Mouse (Mus musculus): ENCODE measurements around the gene Tmem115.
"Not testable (repeated sequence)": the region's sequence is repeated elsewhere in the genome, so short reads cannot be mapped to it uniquely, and the experiment has no call there.

Gene Tmem115

GRCm38 (mm10) chr9:107573774-107574173 lies 40.0 kb downstream of the Tmem115 start:
- DNase-seq = not testable (repeated sequence)

- peak in 1 of 2 experiments; percentile 59 for DNase-seq
Observed at GRCm38 (mm10) chr9:107575579-107576356, 42.0 kb downstream of the Tmem115 start.

DNA sequence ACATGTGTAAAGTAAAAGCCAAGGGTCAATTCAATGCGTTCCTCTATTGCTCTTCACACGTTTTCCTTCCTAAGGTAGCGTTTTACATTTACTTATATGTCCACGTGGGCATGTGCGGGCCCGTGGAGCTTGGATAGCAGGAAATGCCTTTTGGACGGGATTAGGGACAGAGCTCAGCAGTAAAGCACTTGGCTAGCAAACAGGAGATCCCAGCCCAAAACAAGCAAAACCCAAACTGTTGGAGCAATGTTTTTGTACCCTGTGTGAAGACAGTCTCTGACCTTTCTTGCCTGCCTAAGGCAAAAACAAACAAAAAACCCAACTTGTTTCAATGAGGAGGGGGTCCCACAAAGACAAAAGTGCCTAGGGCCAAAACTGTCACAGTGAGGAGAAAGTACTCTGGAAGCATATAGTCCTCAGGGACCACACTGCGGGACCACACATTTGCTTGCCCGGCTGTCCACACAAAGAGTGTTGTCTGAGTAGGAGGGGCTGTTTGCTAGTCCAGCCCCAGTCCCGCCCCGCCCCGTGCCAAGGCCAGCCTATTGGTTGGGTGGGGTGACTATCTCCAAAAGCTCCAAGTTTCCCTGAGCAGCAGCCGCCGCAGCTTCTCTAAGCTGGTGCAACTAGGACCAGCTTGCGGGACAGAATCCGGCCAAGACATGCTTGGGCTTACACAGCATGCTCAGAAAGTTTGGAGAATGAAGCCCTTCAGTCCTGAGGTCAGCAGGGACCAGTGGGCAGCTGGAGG lies 42.8 kb downstream of the Tmem115 start, which contains the start of gene Hyal1:
TSS of gene Hyal1 (plus strand) at position 571 of the 751 bp plus-strand sequence.
- DNase-seq = peak; percentile 81 to 90

- DNase-seq = no peak
Observed at GRCm38 (mm10) chr9:107577871-107578270, 44.1 kb downstream of the Tmem115 start.

GRCm38 (mm10) chr9:107578587-107578986 lies 44.8 kb downstream of the Tmem115 start, which contains the start of gene Naa80:
TSS of gene Naa80 (plus strand) at chr9:107578887.
- DNase-seq = no peak

DNA sequence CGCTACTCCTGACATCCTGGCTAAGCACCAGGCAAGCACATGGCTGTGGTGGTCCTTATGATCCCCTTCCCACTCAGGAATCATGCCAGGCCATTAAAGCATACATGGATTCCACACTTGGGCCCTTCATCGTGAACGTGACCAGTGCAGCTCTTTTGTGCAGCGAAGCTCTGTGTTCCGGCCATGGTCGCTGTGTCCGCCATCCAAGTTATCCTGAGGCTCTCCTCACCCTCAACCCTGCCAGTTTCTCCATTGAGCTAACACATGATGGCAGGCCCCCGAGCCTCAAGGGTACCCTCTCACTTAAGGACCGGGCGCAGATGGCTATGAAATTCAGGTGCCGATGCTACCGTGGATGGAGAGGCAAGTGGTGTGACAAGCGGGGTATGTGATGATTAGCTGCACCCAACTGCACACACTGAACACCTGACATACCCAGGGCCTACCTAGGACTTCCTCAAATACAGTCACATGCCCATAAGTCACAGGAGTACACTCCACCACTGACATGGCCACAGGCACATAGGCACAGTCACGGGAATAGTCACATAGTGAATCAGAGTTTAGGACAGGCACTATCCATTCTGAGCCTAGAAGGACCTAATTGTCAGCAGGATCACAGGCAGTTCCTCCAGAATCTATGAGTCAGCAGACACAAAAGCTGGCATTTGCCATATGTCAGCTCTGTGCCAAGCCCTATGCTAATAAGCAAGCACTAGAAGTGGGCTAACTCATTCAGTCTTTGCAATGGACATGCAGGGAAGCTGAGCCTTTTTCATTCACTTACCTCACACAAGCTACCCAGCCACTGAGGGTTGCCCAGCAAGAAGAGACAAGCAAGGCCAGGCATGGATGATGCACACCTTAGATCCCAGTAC lies 45.5 kb downstream of the Tmem115 start:
- DNase-seq = no peak

- DNase-seq = peak; percentile 95 to 97
Observed at GRCm38 (mm10) chr9:107580501-107581317, 47.0 kb downstream of the Tmem115 start, which contains the start of gene Hyal3. TSS of gene Hyal3 (plus strand) at chr9:107580818.

- DNase-seq = no peak
Observed at GRCm38 (mm10) chr9:107581584-107581983, 47.8 kb downstream of the Tmem115 start.

- DNase-seq = no peak
Observed at GRCm38 (mm10) chr9:107582509-107583062, 48.8 kb downstream of the Tmem115 start.

DNA sequence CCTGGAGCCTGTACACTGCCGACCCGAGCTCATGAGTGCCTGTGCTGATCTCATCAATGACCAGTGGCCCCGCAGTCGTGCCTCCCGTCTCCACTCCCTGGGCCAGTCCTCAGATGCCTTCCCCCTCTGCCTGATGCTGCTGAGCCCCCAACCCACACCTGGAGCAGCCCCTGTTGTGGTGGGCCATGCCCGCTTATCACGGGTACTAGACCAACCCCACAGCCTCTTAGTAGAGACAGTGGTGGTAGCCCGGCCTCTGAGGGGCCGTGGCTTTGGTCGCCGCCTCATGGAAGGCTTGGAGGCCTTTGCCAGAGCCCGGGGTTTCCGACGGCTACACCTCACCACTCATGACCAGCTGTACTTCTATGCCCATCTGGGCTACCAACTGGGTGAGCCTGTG lies 49.4 kb downstream of the Tmem115 start:
- no peak for DNase-seq

GRCm38 (mm10) chr9:107586504-107586903 lies 52.8 kb downstream of the Tmem115 start:
- no peak for DNase-seq

DNA sequence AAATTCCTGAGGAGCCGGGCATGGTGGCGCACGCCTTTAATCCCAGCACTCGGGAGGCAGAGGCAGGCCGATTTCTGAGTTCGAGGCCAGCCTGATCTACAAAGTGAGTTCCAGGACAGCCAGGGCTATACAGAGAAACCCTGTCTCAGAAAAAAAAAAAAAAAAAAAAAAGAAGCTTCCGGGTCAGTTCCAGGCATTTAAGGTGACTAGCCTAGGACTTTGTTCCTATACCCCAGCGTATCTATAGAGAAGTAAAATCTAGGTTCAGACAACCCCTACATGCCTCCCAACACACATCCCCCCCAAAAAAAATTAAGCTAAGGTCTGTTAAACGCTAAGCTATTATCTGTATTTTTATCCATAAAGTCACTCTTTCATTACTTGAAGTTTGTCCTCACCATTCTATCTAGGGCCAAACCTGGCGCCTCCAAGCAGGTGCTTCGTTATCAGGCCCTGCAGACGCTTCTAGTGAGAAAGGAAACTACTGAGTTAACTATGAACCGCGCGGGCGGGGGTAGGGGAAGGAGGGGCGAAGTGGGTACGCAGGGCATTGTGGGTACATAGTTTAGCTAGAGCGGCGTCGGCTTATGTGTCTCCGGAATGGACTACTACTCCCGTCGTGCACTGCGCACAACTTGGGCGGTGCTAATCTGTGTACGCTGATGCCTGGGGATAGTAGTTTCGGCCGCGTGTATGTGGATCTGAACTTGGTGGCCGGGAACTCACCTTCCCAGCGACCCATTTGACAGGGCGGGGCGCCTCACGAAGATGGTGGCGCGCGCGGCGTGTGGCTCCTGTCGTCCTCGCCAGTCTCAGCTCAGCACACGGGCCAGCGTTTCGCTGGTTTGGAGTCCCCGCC lies 53.5 kb downstream of the Tmem115 start, which contains the start of gene Ifrd2:
TSS of gene Ifrd2 (plus strand) at position 669 of the 859 bp plus-strand sequence.
- peak; percentile 99 for DNase-seq

DNA sequence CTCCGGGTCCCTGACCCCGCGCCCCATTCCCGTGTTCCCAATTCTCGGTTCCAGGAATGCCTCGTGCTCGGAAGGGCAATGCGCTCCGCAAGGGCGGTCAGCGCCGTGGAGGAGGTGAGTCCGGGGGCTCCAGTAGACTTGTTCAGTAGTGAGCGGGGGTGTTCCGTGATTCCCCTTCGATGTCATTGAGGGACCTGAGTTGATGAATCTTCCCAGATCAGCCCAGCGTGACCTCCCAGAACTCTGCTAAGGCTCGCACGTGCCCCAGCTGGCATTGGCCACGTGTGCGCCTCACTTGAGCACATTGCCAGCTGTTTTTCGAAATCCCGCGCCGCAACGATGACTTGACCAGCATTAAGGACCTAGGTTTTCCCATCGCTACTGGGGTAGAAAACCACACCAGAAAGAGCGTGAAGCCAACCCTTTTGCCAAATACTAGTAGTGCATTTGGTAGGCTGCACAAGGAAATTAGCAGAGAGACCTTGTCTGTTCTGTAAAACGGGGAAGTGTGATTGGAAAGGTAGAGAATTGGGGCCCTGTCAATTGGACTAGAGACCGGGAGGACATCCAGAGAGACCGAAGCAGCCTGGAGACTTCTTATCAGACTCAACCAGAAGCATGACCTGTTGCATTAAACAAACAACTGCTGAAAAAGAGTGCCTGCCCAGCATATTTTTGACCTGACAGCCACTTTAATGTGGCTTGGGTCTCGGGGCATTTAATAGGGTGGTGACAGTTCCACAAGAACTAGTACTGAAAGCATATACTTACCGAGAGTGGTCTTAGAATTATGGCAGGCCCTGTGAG lies 54.3 kb downstream of the Tmem115 start:
- peak; percentile 62 to 65 for DNase-seq

Measured in lung, adult 18-20 months (tissue).